Mouse (Mus musculus) hindbrain, embryonic 13.5 days (tissue): ENCODE measurements around the gene Gm20809. TPM values are rescaled to one million over a fixed set of nuclear protein-coding genes. Genes with fewer than 3 reads are reported as not detected.
"Not testable (repeated sequence)": the region's sequence is repeated elsewhere in the genome, so short reads cannot be mapped to it uniquely, and the experiment has no call there.

Experiments used
- ATAC-seq: fragments of 200-750 bp; cut with Nextera tagmentation; 2 replicates; pipeline ENCODE4 v1.8.0; 2017; ENCODE audit warnings: moderate TSS enrichment; ENCODE audit not compliant: low FRiP score
- H3K27ac ChIP-seq: fragments of 300-500 bp; sonication (generic); 2 replicates; pipeline ENCODE4 v1.5.1; 2015; ENCODE audit warnings: inconsistent platforms, mild to moderate bottlenecking, moderate library complexity
- H3K27me3 ChIP-seq: fragments of 300-500 bp; sonication (generic); 2 replicates; pipeline ENCODE4 v1.6.1; 2015; ENCODE audit warnings: mild to moderate bottlenecking, inconsistent platforms
- H3K36me3 ChIP-seq: fragments of 300-500 bp; sonication (generic); 2 replicates; pipeline ENCODE4 v1.6.1; 2015; ENCODE audit warnings: mild to moderate bottlenecking, inconsistent platforms
- H3K4me1 ChIP-seq: fragments of 300-500 bp; sonication (generic); replicated peaks from 2 replicates; pipeline ENCODE4 v1.6.1; 2015; ENCODE audit warnings: inconsistent platforms
- H3K4me2 ChIP-seq: fragments of 300-500 bp; sonication (generic); 2 replicates; pipeline ENCODE4 v1.6.1; 2015; ENCODE audit warnings: inconsistent platforms, mild to moderate bottlenecking, moderate library complexity
- H3K4me3 ChIP-seq: fragments of 300-500 bp; sonication (generic); 2 replicates; pipeline ENCODE4 v1.5.1; 2015; ENCODE audit warnings: mild to moderate bottlenecking, inconsistent platforms
- H3K9ac ChIP-seq: fragments of 300-500 bp; sonication (generic); 2 replicates; pipeline ENCODE4 v1.6.1; 2015; ENCODE audit warnings: mild to moderate bottlenecking, inconsistent platforms
- H3K9me3 ChIP-seq: fragments of 300-500 bp; sonication (generic); 2 replicates; pipeline ENCODE4 v1.6.1; 2016; ENCODE audit warnings: inconsistent platforms
- WGBS: fragments of 180-500 bp; shearing (Covaris S2); methylation state at CpG from one replicate; pipeline ENCODE4 v1.1.7; 2015; 5-methylcytosine and 5-hydroxymethylcytosine counted together
- polyA plus RNA-seq: library from polyadenylated mRNA; unstranded; fragments of >200 nt; fragmentation: Nextera tagmentation; extraction: Ambion mirVana; gene quantifications from 2 replicates; pipeline ENCODE4 v1.2.1, GENCODE M21; 2015

Gene Gm20809
- polyA plus RNA-seq: not detected in 2 replicates

- H3K4me1 ChIP-seq, H3K4me3 ChIP-seq, H3K27ac ChIP-seq, H3K36me3 ChIP-seq, H3K9ac ChIP-seq, H3K4me2 ChIP-seq, H3K27me3 ChIP-seq, H3K9me3 ChIP-seq, ATAC-seq: not testable (repeated sequence)
- no CpG with 5 or more reads among the region's 3 CpGs for WGBS
Observed at GRCm38 (mm10) chrY:24454757-24455156, at the start of gene Gm20809. Gm20809 (plus strand) TSS chrY:24455057.
